Mouse (Mus musculus) cerebellum, adult 9-10 months (tissue): ENCODE measurements around the gene Tmem144.

Source experiments
- DNase-seq: peaks from one replicate; pipeline ENCODE4 v3.0.0; 2022

Gene Tmem144

GRCm38 (mm10) chr3:79858221-79858620, 5.6 kb upstream of the Tmem144 start:
- DNase-seq = no peak

- no peak for DNase-seq
These were observed 5.2 kb upstream of the Tmem144 start for GRCm38 (mm10) chr3:79857780-79858179.

DNA sequence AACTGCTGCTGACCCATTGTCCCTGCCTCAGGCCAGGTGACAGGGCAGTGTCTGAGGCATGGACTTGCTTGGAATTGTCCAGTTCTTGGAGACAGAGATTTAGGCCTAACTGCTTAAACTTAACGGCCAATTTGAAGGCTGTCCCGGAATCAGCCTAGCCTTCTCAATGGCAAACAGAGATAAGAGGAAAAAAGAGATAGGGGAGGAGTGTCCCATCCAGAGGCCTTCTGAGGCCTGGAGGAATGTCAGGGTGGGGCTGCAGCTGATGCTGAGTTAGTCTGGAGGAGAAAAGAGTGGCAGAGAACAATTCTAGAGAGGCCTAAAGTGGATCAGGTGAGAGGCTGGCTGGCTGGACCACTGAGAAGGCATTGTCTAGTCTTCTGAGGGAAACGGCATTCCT, 465 bp downstream of the Tmem144 start:
- no peak for DNase-seq

DNA sequence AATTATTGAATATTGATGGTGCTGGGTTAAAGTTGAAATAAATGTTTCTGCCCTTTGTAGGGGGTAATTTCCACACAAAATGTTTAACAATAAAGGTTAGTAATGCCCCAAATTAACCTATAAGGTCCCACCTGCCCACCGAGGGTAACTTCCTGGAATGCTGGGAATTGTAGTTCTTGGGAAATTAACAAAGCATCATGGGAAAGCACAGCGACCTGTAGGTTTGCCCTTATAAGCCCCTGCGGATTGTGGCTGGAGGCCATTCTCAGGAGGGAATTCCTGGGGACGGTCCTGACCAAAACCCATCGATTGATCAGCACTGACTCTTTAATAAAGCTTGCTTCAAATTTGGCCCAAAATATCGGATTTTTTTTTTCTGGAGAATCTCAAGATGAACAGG, 1.9 kb downstream of the Tmem144 start:
- DNase-seq = no peak

GRCm38 (mm10) chr3:79849621-79850020, 3.0 kb downstream of the Tmem144 start:
- no peak for DNase-seq

DNA sequence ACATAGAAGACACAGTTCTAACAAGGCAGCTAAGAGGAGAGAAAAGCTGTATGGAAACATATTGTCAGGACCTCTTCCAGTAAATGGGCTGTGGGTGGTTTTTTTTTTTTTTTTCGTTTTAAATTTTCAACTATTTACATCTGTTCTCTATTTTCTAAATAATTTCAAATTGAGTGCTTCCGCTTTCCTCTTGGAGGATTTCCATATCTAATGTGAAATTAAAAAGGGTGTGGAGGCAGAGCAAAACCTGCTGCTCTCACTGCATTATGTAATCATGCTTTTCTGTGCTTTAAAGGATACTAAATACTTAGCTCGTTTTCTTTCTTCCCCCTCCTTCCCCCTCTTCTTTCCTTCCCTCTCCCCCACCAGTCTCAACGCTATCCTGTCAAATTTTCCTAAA, 3.7 kb downstream of the Tmem144 start:
- DNase-seq = no peak

GRCm38 (mm10) chr3:79846633-79847032, 5.9 kb downstream of the Tmem144 start:
- no peak for DNase-seq

DNA sequence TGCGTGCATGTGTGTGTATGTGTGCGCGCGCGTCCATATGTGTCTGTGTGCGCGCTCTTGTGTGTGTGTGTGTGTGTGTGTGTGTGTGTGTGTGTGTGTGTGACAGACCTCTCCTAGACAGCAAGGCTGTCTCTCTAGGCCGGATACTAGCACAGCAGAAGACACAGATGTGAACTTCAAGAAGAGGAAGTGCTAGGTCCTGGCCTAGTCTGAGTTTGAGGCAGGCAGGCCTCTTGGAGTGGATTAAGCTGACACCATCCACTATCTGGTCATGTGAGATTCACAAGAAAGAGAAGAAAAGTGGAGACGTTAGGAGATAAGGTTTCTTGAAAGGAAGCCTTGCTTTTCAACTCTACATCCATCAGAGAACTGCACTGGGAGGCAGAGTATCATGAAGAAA, 8.6 kb downstream of the Tmem144 start:
- DNase-seq = no peak

GRCm38 (mm10) chr3:79842616-79843016, 10.0 kb downstream of the Tmem144 start:
- peak; percentile 75 for DNase-seq

- peak; percentile 65 for DNase-seq
These were observed 10.4 kb downstream of the Tmem144 start for GRCm38 (mm10) chr3:79842165-79842564.

GRCm38 (mm10) chr3:79841475-79841874, 11.1 kb downstream of the Tmem144 start:
- no peak for DNase-seq

GRCm38 (mm10) chr3:79838751-79839150, 13.8 kb downstream of the Tmem144 start:
- no peak for DNase-seq

GRCm38 (mm10) chr3:79829289-79829688, 23.3 kb downstream of the Tmem144 start:
- DNase-seq = no peak

DNA sequence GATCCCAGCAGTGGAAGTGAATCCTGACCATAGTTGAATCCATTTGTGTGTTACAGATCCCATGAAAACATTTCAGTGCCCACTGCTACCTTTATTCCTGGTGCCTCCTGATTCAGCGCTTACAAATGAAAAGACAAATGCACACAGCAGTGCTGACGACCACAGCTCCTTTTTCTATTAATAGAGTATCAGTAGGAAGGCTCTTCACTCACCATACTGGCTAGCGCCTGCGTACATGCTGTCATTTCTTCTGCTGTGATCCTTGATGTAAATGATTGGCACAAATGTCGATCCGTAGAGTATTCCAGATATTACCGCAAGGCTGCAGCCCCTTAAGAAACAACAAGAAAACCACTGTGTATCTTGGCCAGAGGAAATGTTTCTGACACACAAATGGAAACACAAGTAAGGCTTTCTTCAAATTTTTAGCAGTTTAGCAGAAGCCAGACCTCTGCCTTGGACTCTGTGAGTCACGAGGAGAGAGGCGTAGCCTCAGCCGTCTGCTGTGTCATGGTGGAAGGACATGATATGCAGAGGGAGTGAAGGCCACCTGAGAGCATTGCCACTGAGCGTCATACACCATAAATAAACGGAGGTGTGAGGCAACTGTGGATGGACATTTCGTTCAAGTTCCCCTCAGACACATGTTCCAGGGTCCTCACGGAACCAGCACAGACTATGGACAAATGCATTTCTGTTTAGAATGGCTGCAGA, 27.3 kb downstream of the Tmem144 start:
- DNase-seq = no peak

DNA sequence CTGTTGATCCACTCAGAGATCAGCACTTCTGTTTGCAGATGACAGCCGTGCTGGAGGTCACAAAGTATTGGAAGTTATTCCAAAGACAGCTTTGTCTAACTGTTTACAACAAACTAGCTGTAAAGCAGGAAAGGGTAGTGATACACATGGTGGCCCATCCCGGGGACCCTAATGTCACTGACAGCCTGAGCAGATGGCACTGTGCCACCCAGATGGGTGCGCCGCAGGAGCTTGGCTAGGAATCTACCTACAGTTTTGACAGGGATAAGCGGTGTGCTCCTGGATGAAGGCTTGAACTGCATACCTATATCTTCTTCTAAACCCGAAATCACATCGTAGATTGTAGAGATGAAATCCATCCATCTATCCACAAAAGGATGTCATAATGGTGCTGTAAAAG, 29.4 kb downstream of the Tmem144 start:
- DNase-seq = peak; percentile 96

DNA sequence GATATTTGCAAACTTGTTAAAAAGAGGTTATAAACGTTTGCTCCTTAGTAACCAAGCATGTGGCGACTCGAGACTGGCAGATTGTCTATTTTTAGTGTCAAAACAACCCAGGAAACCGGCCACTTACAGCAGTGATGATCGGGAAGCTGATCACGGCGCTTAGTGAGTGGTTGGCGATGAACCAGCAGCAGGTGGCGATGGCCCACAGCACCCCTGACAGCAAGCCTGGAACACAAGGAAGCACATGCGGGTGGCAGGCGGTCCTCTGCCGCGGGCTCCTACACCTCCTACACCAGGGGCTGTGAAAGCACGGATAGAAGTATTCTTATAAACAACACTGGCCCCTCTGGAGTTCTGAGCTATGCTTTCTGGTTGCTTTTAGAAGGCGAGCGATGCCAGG, 31.4 kb downstream of the Tmem144 start:
- DNase-seq = peak; percentile 82

- DNase-seq = no peak
These were observed 34.2 kb downstream of the Tmem144 start for GRCm38 (mm10) chr3:79818202-79818995.

GRCm38 (mm10) chr3:79816229-79816628, 36.3 kb downstream of the Tmem144 start:
- DNase-seq = no peak

DNA sequence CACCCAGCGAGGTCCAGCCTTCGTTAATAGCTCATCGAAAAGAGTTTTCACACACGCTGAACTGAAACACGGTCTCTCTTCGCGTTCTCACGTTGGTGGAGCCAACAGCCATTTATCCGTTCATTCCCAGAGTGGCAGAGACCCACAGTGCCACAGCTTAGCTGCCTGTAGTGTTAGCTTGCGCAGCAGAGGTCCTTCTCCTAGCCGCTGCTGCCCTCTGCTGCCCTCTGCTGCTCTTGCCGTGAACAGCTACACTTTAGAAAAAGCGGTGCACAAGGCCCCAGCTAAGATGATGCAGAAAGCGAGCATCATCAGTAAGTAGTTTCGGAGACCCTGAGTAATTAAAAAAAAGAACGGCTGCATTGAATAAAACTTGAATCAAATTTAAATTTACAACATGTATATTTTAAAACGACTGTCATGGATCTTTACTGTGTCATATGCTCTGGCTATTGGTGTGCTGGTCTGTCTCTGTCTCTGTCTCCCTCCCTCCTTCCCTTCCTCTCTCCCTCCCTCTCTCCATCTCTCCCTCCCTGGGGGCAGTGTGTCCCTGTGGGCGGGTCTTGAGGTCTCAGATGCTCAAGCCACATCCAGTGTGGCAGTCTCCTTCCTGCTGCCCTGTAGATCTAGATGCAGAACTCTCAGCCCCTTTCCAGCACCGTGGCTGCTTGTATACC, 38.6 kb downstream of the Tmem144 start:
- DNase-seq = peak; percentile 82

DNA sequence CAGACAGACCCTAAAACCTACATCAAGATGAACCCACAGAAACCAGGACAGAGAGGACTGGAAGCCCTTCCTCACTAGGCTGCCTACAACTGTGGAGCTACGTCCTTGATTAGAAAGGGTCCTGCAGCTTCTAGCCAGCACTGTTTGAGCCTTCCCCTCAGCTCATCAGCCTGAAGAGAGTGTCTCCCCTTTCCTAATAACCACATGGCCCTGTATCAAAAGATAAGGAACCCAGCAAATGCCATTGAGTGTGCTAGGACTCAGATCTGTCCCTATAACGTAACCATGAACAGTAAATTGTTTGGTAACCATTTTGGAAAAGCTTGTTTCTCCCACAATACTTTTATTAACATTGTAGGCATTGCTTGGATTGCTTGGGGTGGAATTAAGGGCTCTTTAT, 40.5 kb downstream of the Tmem144 start:
- no peak for DNase-seq

GRCm38 (mm10) chr3:79811632-79812031, 40.9 kb downstream of the Tmem144 start:
- no peak for DNase-seq

GRCm38 (mm10) chr3:79810563-79810962, 42.0 kb downstream of the Tmem144 start:
- no peak for DNase-seq

- DNase-seq = peak; percentile 69
These were observed 43.4 kb downstream of the Tmem144 start for GRCm38 (mm10) chr3:79809180-79809567.
